Mouse (Mus musculus) spleen, adult 2 months (tissue): ENCODE data around the gene B9d2. TPM values are rescaled to one million over a fixed set of nuclear protein-coding genes. Genes with fewer than 3 reads are reported as not detected.

Experiments used
- DNase-seq, 2 experiments: peaks; one replicate each; pipeline versions ENCODE4 v3.0.0 to v3.0.0-alpha.2; 2012 to 2021; ENCODE audit warnings: low spot score in 2 of 2, low read depth in 1 of 2
- H3K27ac ChIP-seq: fragments of 200-500 bp; 2 replicates; pipeline ENCODE4 v1.5.1; 2012; ENCODE audit warnings: low read length, inconsistent platforms; ENCODE audit not compliant: insufficient read depth
- H3K27me3 ChIP-seq: fragments of 200-500 bp; 2 replicates; pipeline ENCODE4 v1.6.1; 2012; ENCODE audit warnings: mild to moderate bottlenecking, moderate library complexity, low read length, inconsistent platforms; ENCODE audit not compliant: control insufficient read depth, insufficient read depth
- H3K36me3 ChIP-seq: fragments of 200-500 bp; 2 replicates; pipeline ENCODE4 v1.6.1; 2012; ENCODE audit warnings: mild to moderate bottlenecking, low read length, inconsistent platforms; ENCODE audit not compliant: control insufficient read depth, insufficient read depth
- H3K4me1 ChIP-seq: fragments of 200-500 bp; 2 replicates; pipeline ENCODE4 v1.6.1; 2011; ENCODE audit warnings: inconsistent platforms; ENCODE audit not compliant: control insufficient read depth, insufficient read depth, insufficient read length
- H3K4me3 ChIP-seq: fragments of 200-500 bp; 2 replicates; pipeline ENCODE4 v1.5.1; 2011; ENCODE audit warnings: mild to moderate bottlenecking, inconsistent platforms; ENCODE audit not compliant: insufficient read depth, insufficient read length; ENCODE audit errors: extremely low read depth
- CTCF ChIP-seq: fragments of 200-500 bp; IDR thresholded peaks from 2 replicates; pipeline ENCODE4 v1.5.1; 2011; ENCODE audit warnings: mild to moderate bottlenecking, inconsistent platforms; ENCODE audit not compliant: insufficient read depth, insufficient read length, insufficient replicate concordance; ENCODE audit errors: extremely low read depth
- POLR2A ChIP-seq: fragments of 200-500 bp; IDR thresholded peaks from 2 replicates; pipeline ENCODE4 v1.6.1; 2011; ENCODE audit warnings: low read depth, low read length, inconsistent platforms
- WGBS: fragments of 180-500 bp; shearing (Covaris S2); methylation state at CpG from one replicate; pipeline ENCODE4 v1.1.7; 2018; 5-methylcytosine and 5-hydroxymethylcytosine counted together
- polyA plus RNA-seq: library from polyadenylated mRNA; depleted of rRNA; stranded (reverse); fragments of >200 nt; gene quantifications from 2 replicates; pipeline ENCODE4 v1.2.3, GENCODE M21; 2012; rRNA removed

Gene B9d2
- polyA plus RNA-seq: 72.0 and 108 TPM in 2 replicates

GRCm38 (mm10) chr7:25680514-25681258 lies at the start of gene B9d2:
Gene B9d2 (plus strand): TSS chr7:25680780.
- peak within 1 kb of the TSS; percentile 99 for H3K27ac ChIP-seq
- no peaks in the 10 kb centered on the region for H3K27me3 ChIP-seq
- peak; percentile 95 to 99 for DNase-seq
- H3K4me1 ChIP-seq: peaks cover 35% of the 10 kb centered on the region
- under 1% methylated on average over 46 of the region's 46 CpGs for WGBS
- peak within 1 kb of the TSS; percentile 80 for H3K4me3 ChIP-seq
- TF ChIP-seq POLR2A (no peak; the same call in none of the 2 replicates), CTCF (no peak)
- H3K36me3 ChIP-seq: no peaks in the 10 kb centered on the region

- Histone ChIP-seq H3K27ac (peak overlapping the region; percentile 86), H3K4me1 (peaks cover 53% of the 10 kb centered on the region), H3K27me3 (no peaks in the 10 kb centered on the region), H3K4me3 (no peak overlapping the region), H3K36me3 (peaks cover 23% of the 10 kb centered on the region)
- WGBS: 8% methylated on average over 5 of the region's 5 CpGs
- TF ChIP-seq CTCF (no peak), POLR2A (no peak)
- no peak for DNase-seq
Observed at GRCm38 (mm10) chr7:25632679-25633078, 47.9 kb upstream of the B9d2 start.

GRCm38 (mm10) chr7:25636373-25636772 lies 44.2 kb upstream of the B9d2 start:
- Histone ChIP-seq H3K4me1 (peaks cover 41% of the 10 kb centered on the region; the same call in 1 of the 2 replicates), H3K27me3 (no peaks in the 10 kb centered on the region), H3K36me3 (peaks cover 6% of the 10 kb centered on the region; the same call in 1 of the 2 replicates), H3K27ac (peak overlapping the region; percentile 94), H3K4me3 (no peak overlapping the region)
- TF ChIP-seq POLR2A (no peak), CTCF (no peak)
- WGBS: 15% methylated on average over 3 of the region's 3 CpGs
- DNase-seq: peak; percentile 72 to 84

- 84% methylated on average over 5 of the region's 5 CpGs for WGBS
- no peak for TF ChIP-seq CTCF
- TF ChIP-seq POLR2A: no peak
- H3K27ac ChIP-seq: peak overlapping the region; percentile 94
- DNase-seq: no peak
- H3K4me3 ChIP-seq: no peak overlapping the region
- H3K4me1 ChIP-seq: peaks cover 40% of the 10 kb centered on the region; the same call in 1 of the 2 replicates
- peaks cover 2% of the 10 kb centered on the region; the same call in 1 of the 2 replicates for H3K36me3 ChIP-seq
- no peaks in the 10 kb centered on the region for H3K27me3 ChIP-seq
Observed at GRCm38 (mm10) chr7:25637099-25637498, 43.5 kb upstream of the B9d2 start.

GRCm38 (mm10) chr7:25639754-25640153 lies 40.8 kb upstream of the B9d2 start:
- Histone ChIP-seq H3K4me3 (no peak overlapping the region), H3K27ac (no peak overlapping the region), H3K36me3 (peaks cover 2% of the 10 kb centered on the region; the same call in 1 of the 2 replicates), H3K27me3 (no peaks in the 10 kb centered on the region), H3K4me1 (peaks cover 34% of the 10 kb centered on the region; the same call in 1 of the 2 replicates)
- WGBS: 92% methylated on average over 4 of the region's 4 CpGs
- no peak for TF ChIP-seq POLR2A
- no peak for TF ChIP-seq CTCF
- DNase-seq: no peak

- no peak for DNase-seq
- no peak for TF ChIP-seq CTCF
- no peak for TF ChIP-seq POLR2A
- Histone ChIP-seq H3K27me3 (no peaks in the 10 kb centered on the region), H3K27ac (no peak overlapping the region), H3K36me3 (peaks cover 2% of the 10 kb centered on the region; the same call in 1 of the 2 replicates), H3K4me3 (no peak overlapping the region), H3K4me1 (peaks cover 33% of the 10 kb centered on the region; the same call in 1 of the 2 replicates)
- WGBS: 24% methylated on average over 10 of the region's 10 CpGs
Observed at GRCm38 (mm10) chr7:25644136-25644535, 36.4 kb upstream of the B9d2 start.

GRCm38 (mm10) chr7:25644631-25645030 lies 35.9 kb upstream of the B9d2 start:
- Histone ChIP-seq H3K4me3 (no peak overlapping the region), H3K36me3 (peaks cover 2% of the 10 kb centered on the region; the same call in 1 of the 2 replicates), H3K4me1 (peaks cover 36% of the 10 kb centered on the region; the same call in 1 of the 2 replicates), H3K27ac (no peak overlapping the region), H3K27me3 (no peaks in the 10 kb centered on the region)
- DNase-seq: no peak
- TF ChIP-seq CTCF: no peak
- TF ChIP-seq POLR2A: no peak
- 36% methylated on average over 4 of the region's 4 CpGs for WGBS
